Mouse (Mus musculus): ENCODE results near the gene Il20ra. TPM values are rescaled to one million over a fixed set of nuclear protein-coding genes. Genes with fewer than 3 reads are reported as not detected.
"Not testable (repeated sequence)": the region's sequence is repeated elsewhere in the genome, so short reads cannot be mapped to it uniquely, and the experiment has no call there.

Il20ra gene
- total RNA-seq, 1 experiment from 2014 or later = not detected

- not testable (repeated sequence) for ATAC-seq (replicated peaks; ENCODE audit: insufficient number of reproducible peaks, low FRiP score, low TSS enrichment, poor library complexity, severe bottlenecking)
These were observed 26.1 kb downstream of the Il20ra start for GRCm38 (mm10) chr10:19738442-19738841.

GRCm38 (mm10) chr10:19745662-19746061 lies 33.3 kb downstream of the Il20ra start:
- ATAC-seq (replicated peaks; ENCODE audit: insufficient number of reproducible peaks, low FRiP score, low TSS enrichment, poor library complexity, severe bottlenecking) = no peak

DNA sequence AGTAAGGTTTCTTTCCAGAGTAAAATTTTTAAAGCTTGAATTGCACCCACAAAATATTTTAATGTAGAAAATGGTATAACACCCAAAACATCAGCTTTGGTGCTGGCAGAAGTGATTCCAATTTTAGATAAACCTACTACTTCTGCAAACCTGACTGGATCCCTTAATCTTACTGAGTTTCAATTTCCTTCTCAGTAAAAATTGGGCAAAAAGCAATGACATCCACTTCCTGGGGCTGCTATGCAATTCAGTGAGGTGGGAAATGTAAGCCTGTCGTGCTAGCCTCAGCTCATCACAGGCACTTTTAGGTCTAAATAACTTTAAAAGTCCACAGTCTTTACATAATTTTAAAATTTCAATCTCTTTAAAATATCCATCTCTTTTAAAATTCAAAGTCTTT lies 33.8 kb downstream of the Il20ra start:
- ATAC-seq (replicated peaks; ENCODE audit: insufficient number of reproducible peaks, low FRiP score, low TSS enrichment, poor library complexity, severe bottlenecking) = no peak

- no peak for ATAC-seq (replicated peaks; ENCODE audit: insufficient number of reproducible peaks, low FRiP score, low TSS enrichment, poor library complexity, severe bottlenecking)
These were observed 35.3 kb downstream of the Il20ra start for GRCm38 (mm10) chr10:19747661-19748060.

DNA sequence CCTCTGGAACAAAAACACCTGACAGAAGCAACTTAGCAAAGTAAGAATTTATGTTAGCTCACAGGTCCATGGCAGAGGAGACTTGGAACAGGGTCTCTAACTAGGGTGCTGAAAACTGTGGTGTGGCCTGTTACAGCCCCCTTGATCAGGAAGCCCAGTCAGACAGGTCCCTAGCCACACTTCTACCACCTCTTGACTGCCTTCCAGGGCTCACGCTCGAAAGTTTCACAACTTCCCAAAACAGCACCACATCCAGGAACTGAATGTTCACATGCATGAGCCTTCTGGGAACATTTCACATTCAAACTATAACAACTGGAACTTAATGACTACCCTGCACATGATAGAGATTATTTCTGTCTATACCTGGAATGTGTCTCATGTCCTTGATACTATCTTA lies 53.1 kb downstream of the Il20ra start:
- ATAC-seq (replicated peaks; ENCODE audit: insufficient number of reproducible peaks, low FRiP score, low TSS enrichment, poor library complexity, severe bottlenecking) = no peak

DNA sequence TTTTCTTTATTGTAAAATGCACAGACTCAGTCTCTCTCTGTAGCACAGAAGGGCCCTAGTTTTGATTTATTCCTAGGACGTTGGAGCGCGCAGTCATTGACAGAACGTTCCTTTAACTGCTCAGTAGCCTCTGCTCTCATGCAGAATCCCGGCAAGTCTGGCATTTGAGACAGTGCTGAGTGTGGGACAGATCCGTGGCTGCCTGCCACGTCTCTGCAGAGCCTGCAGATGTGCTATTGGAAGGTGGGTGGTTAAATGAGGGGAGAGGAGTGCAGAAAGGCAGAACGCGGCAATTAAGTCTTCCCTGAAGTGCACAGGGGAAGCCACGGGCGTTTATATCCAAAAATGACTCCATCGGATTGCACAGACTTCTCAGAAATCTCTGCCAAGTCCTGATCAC lies 66.7 kb downstream of the Il20ra start:
- no peak for ATAC-seq (replicated peaks; ENCODE audit: insufficient number of reproducible peaks, low FRiP score, low TSS enrichment, poor library complexity, severe bottlenecking)

GRCm38 (mm10) chr10:19781365-19781764 lies 69.0 kb downstream of the Il20ra start:
- ATAC-seq (replicated peaks; ENCODE audit: insufficient number of reproducible peaks, low FRiP score, low TSS enrichment, poor library complexity, severe bottlenecking) = no peak

- no peak for ATAC-seq (replicated peaks; ENCODE audit: insufficient number of reproducible peaks, low FRiP score, low TSS enrichment, poor library complexity, severe bottlenecking)
These were observed 82.6 kb downstream of the Il20ra start for GRCm38 (mm10) chr10:19794996-19795395.

DNA sequence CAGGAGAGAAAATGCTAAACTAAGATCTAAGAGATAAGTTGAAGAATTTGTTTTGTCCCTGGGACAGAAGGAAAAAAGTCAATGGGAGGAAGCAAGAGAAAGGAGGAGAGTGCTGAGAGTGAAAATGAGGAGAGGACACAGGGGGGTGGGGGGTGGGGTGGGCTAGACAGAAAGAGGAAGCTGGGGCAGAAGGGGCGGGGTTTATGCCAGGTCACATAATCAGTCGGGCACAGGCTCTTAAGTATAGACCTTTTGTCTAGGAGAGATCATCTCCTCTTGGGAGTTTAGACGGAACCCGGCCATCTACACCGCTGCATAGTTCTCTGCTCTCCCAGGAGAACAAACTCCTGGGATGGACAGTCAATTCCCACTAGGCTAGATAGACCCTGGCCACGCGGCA lies 90.6 kb downstream of the Il20ra start:
- no peak for ATAC-seq (replicated peaks; ENCODE audit: insufficient number of reproducible peaks, low FRiP score, low TSS enrichment, poor library complexity, severe bottlenecking)

- no peak for ATAC-seq (replicated peaks; ENCODE audit: insufficient number of reproducible peaks, low FRiP score, low TSS enrichment, poor library complexity, severe bottlenecking)
These were observed 92.4 kb downstream of the Il20ra start for GRCm38 (mm10) chr10:19804763-19805162.

Other genes with a start within 250 kb of the Il20ra start
- 1,014 to 1,366 TPM (median 1,192 TPM) in 3 replicates for gene Ifngr1, start 120.6 kb upstream of the Il20ra start, total RNA-seq (2017)
- 1.0 to 1.4 TPM in 2 of 3 replicates, not detected in the other for gene Il22ra2, start 90.6 kb upstream of the Il20ra start, total RNA-seq (2017)
- gene Slc35d3, start 138.9 kb downstream of the Il20ra start, total RNA-seq (2017) = 0.87 TPM in 1 of 3 replicates, not detected in the others
- 19.8 to 34.3 TPM (median 20.9 TPM) in 3 replicates for gene Pex7, start 195.1 kb downstream of the Il20ra start, total RNA-seq (2017)
- 85.0 to 99.2 TPM (median 85.5 TPM) in 3 replicates for gene Map3k5, start 221.9 kb downstream of the Il20ra start, total RNA-seq (2017)